Mouse (Mus musculus): ENCODE measurements at regions not wholly inside any gene's neighbourhood (a gene's known extent, or its start where the extent isn't known, plus 50 kb on each side); places are given as distances from the start of the nearest gene placed in this dataset.

GRCm38 (mm10) chr12:56438384-56438783 is 92.7 kb upstream of the Mbip start:
- 87% methylated on average over 3 of the region's 3 CpGs for WGBS
- no peak overlapping the region for H3K4me3 ChIP-seq
- H3K27me3 ChIP-seq (replicated peaks): peaks cover 6% of the 10 kb centered on the region; the same call in 1 of the 2 replicates
- no peak overlapping the region for H3K27ac ChIP-seq
- H3K4me1 ChIP-seq: no peaks in the 10 kb centered on the region
- no peak overlapping the region for H3K9ac ChIP-seq
- H3K9me3 ChIP-seq: no peaks in the 10 kb centered on the region
- H3K36me3 ChIP-seq (replicated peaks): no peaks in the 10 kb centered on the region
- ATAC-seq (replicated peaks): no peak
- H3K4me2 ChIP-seq: no peak overlapping the region

DNA sequence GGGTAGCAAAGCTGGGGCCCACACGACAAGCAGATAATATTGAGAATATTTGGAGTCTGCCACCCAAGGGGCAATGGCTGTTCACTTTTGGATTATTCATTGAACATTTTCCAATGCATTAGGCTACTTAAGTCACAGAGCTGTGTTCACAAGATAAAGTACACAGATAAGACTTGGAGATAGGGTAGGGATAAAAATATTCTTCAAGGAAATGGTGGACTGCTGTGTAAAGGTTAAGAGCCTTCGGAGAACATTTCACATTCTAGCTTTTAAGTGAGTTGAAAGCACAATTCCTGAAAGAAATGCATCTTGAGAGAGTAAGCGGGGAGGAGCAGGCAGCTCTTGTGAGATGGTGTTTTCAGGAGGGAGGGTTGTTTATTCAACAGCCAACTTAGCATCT is 92.3 kb upstream of the Mbip start:
- H3K4me2 ChIP-seq: no peak overlapping the region
- H3K27me3 ChIP-seq (replicated peaks): peaks cover 6% of the 10 kb centered on the region; the same call in 1 of the 2 replicates
- H3K27ac ChIP-seq: no peak overlapping the region
- no peak overlapping the region for H3K4me3 ChIP-seq
- no peaks in the 10 kb centered on the region for H3K9me3 ChIP-seq
- H3K9ac ChIP-seq: no peak overlapping the region
- no peaks in the 10 kb centered on the region for H3K36me3 ChIP-seq (replicated peaks)
- 90% methylated on average over 3 of the region's 3 CpGs for WGBS
- H3K4me1 ChIP-seq: no peaks in the 10 kb centered on the region
- ATAC-seq (replicated peaks): no peak

- WGBS: 89% methylated on average over 9 of the region's 9 CpGs
- Histone ChIP-seq H3K4me3 (no peak overlapping the region), H3K4me2 (no peak overlapping the region), H3K27ac (no peak overlapping the region), H3K9ac (no peak overlapping the region), H3K27me3 (replicated peaks) (no peaks in the 10 kb centered on the region), H3K36me3 (replicated peaks) (no peaks in the 10 kb centered on the region), H3K9me3 (no peaks in the 10 kb centered on the region), H3K4me1 (no peaks in the 10 kb centered on the region)
- ATAC-seq (replicated peaks): no peak
Observed at GRCm38 (mm10) chr12:56426681-56427246, 81.1 kb upstream of the Mbip start.

DNA sequence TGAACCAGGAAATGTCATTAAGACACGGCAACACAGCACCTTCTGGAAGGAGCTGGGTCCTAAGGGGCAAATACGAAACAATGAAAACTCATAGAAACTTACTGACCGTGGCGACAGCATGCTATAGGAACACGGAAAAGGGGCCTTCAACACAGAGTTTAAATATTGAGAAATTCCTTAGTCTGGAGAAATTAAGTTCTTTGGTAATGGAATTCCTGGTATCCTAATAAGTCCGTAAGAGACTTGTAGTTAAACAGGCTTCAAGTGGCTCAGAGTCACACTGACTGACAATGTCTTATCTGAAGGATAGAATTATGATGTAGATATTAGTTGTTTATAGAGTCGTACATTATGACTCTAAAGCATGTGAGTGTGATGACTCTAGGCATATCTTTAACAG is 70.4 kb upstream of the Mbip start:
- Histone ChIP-seq H3K27me3 (replicated peaks) (no peaks in the 10 kb centered on the region), H3K27ac (no peak overlapping the region), H3K9ac (no peak overlapping the region), H3K36me3 (replicated peaks) (no peaks in the 10 kb centered on the region), H3K9me3 (no peaks in the 10 kb centered on the region), H3K4me1 (no peaks in the 10 kb centered on the region), H3K4me2 (no peak overlapping the region), H3K4me3 (no peak overlapping the region)
- no peak for ATAC-seq (replicated peaks)
- WGBS: 90% methylated on average over 7 of the region's 7 CpGs

- H3K4me3 ChIP-seq: no peak overlapping the region
- no peak overlapping the region for H3K4me2 ChIP-seq
- no peaks in the 10 kb centered on the region for H3K27me3 ChIP-seq (replicated peaks)
- H3K36me3 ChIP-seq (replicated peaks): no peaks in the 10 kb centered on the region
- H3K9ac ChIP-seq: no peak overlapping the region
- ATAC-seq (replicated peaks): peak; percentile 83
- WGBS: 65% methylated on average over 8 of the region's 8 CpGs
- no peaks in the 10 kb centered on the region for H3K4me1 ChIP-seq
- H3K9me3 ChIP-seq: no peaks in the 10 kb centered on the region
- no peak overlapping the region for H3K27ac ChIP-seq
Observed at GRCm38 (mm10) chr12:56414861-56415765, 69.4 kb upstream of the Mbip start.

GRCm38 (mm10) chr12:56405658-56406057 is 60.0 kb upstream of the Mbip start:
- Histone ChIP-seq H3K4me3 (no peak overlapping the region), H3K4me2 (no peak overlapping the region), H3K9ac (no peak overlapping the region), H3K4me1 (no peaks in the 10 kb centered on the region), H3K27ac (no peak overlapping the region), H3K27me3 (replicated peaks) (no peaks in the 10 kb centered on the region), H3K9me3 (no peaks in the 10 kb centered on the region), H3K36me3 (replicated peaks) (no peaks in the 10 kb centered on the region)
- WGBS: 85% methylated on average over 5 of the region's 5 CpGs
- no peak for ATAC-seq (replicated peaks)

GRCm38 (mm10) chr12:56404833-56405232 is 59.1 kb upstream of the Mbip start:
- Histone ChIP-seq H3K9me3 (no peaks in the 10 kb centered on the region), H3K27me3 (replicated peaks) (0 out of 2 replicates have a peak, but pooled peaks cover 2% of the 10 kb centered on the region), H3K27ac (no peak overlapping the region), H3K36me3 (replicated peaks) (no peaks in the 10 kb centered on the region), H3K4me1 (no peaks in the 10 kb centered on the region), H3K4me2 (no peak overlapping the region), H3K9ac (no peak overlapping the region), H3K4me3 (no peak overlapping the region)
- 43% methylated on average over 4 of the region's 4 CpGs for WGBS
- no peak for ATAC-seq (replicated peaks)

GRCm38 (mm10) chr12:56404262-56404661 is 58.6 kb upstream of the Mbip start:
- 91% methylated on average over 2 of the region's 2 CpGs for WGBS
- ATAC-seq (replicated peaks): no peak
- Histone ChIP-seq H3K4me2 (no peak overlapping the region), H3K4me3 (no peak overlapping the region), H3K9ac (no peak overlapping the region), H3K27me3 (replicated peaks) (0 out of 2 replicates have a peak, but pooled peaks cover 2% of the 10 kb centered on the region), H3K27ac (no peak overlapping the region), H3K4me1 (no peaks in the 10 kb centered on the region), H3K36me3 (replicated peaks) (no peaks in the 10 kb centered on the region), H3K9me3 (no peaks in the 10 kb centered on the region)

DNA sequence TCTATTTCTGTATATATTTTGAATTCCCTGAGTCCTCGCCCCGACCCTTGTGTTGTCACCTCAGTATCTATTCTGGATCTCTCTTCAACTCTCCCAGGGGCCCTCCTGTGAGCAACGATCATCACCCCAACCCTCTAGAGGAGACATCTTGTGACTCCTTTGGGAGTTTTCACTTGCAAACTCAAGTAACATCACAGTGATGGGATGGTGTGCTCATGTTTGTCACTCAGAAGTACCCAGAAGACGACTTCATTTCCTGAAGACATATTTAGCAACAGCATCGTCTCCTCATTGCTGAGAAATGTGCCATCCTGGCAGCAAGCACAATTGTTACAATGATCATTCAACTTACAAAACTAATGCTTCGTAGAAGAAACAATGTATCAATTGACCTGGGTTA is 57.9 kb upstream of the Mbip start:
- H3K4me1 ChIP-seq: no peaks in the 10 kb centered on the region
- no peaks in the 10 kb centered on the region for H3K9me3 ChIP-seq
- no peak overlapping the region for H3K4me2 ChIP-seq
- no peak overlapping the region for H3K27ac ChIP-seq
- H3K36me3 ChIP-seq (replicated peaks): no peaks in the 10 kb centered on the region
- H3K27me3 ChIP-seq (replicated peaks): 0 out of 2 replicates have a peak, but pooled peaks cover 2% of the 10 kb centered on the region
- H3K9ac ChIP-seq: no peak overlapping the region
- H3K4me3 ChIP-seq: no peak overlapping the region
- WGBS: 75% methylated on average over 6 of the region's 6 CpGs
- ATAC-seq (replicated peaks): no peak

- ATAC-seq (replicated peaks): no peak
- no peak overlapping the region for H3K9ac ChIP-seq
- WGBS: 28% methylated on average over 6 of the region's 6 CpGs
Observed at GRCm38 (mm10) chr12:56402844-56403243, 57.1 kb upstream of the Mbip start.

DNA sequence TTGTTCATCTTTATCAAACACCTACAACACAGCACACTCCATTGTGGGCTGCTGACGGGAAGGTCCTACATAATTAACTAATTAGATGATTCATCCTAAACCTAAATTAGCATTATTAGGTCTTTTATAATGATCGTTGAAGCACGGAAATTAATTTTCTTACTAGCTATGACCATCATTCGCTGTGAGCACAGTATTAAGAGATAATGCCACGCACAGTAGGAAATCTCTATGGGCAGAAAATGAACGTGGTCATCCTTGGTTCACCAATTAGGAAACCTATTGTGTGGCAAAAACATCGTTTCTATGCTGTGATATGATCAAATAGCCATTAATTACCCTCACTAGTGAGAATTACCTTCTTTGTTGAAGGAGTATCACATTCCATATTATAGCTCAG is 56.4 kb upstream of the Mbip start:
- Histone ChIP-seq H3K4me3 (no peak overlapping the region), H3K4me1 (no peaks in the 10 kb centered on the region), H3K9me3 (no peaks in the 10 kb centered on the region), H3K36me3 (replicated peaks) (no peaks in the 10 kb centered on the region), H3K9ac (no peak overlapping the region), H3K4me2 (no peak overlapping the region), H3K27ac (no peak overlapping the region), H3K27me3 (replicated peaks) (0 out of 2 replicates have a peak, but pooled peaks cover 2% of the 10 kb centered on the region)
- no peak for ATAC-seq (replicated peaks)
- 46% methylated on average over 7 of the region's 7 CpGs for WGBS

More at GRCm38 (mm10) chr12:56402844-56403243, 57.1 kb upstream of the Mbip start:
- H3K36me3 ChIP-seq (replicated peaks): no peaks in the 10 kb centered on the region
- H3K27ac ChIP-seq: no peak overlapping the region
- H3K9me3 ChIP-seq: no peaks in the 10 kb centered on the region
- no peak overlapping the region for H3K4me2 ChIP-seq
- no peaks in the 10 kb centered on the region for H3K4me1 ChIP-seq
- H3K4me3 ChIP-seq: no peak overlapping the region
- H3K27me3 ChIP-seq (replicated peaks): 0 out of 2 replicates have a peak, but pooled peaks cover 2% of the 10 kb centered on the region

Data from midbrain, embryonic 15.5 days (tissue).